Mouse (Mus musculus) intestine, embryonic 14.5 days (tissue): ENCODE measurements around the gene Ttn. TPM values are rescaled to one million over a fixed set of nuclear protein-coding genes. Genes with fewer than 3 reads are reported as not detected.
"Not testable (repeated sequence)": the region's sequence is repeated elsewhere in the genome, so short reads cannot be mapped to it uniquely, and the experiment has no call there.

ENCODE experiments used
- ATAC-seq: fragments of 200-750 bp; cut with Nextera tagmentation; replicated peaks from 2 replicates; pipeline ENCODE4 v1.8.0; 2017; ENCODE audit warnings: low read depth, moderate number of reproducible peaks, moderate TSS enrichment, moderate library complexity; ENCODE audit not compliant: low FRiP score, low TSS enrichment
- DNase-seq: peaks from one replicate; pipeline ENCODE4 v3.0.0-alpha.2; 2018; ENCODE audit warnings: low spot score
- H3K27ac ChIP-seq: fragments of 300-500 bp; sonication (generic); 2 replicates; pipeline ENCODE4 v1.5.1; 2014; ENCODE audit warnings: low read depth, mild to moderate bottlenecking, control low read depth
- H3K27me3 ChIP-seq: fragments of 300-500 bp; sonication (generic); replicated peaks from 2 replicates; pipeline ENCODE4 v1.6.1; 2014; ENCODE audit warnings: low read length, control low read depth; ENCODE audit not compliant: control insufficient read depth, insufficient read depth
- H3K36me3 ChIP-seq: fragments of 300-500 bp; sonication (generic); 2 replicates; pipeline ENCODE4 v1.6.1; 2014; ENCODE audit warnings: low read length, control low read depth; ENCODE audit not compliant: control insufficient read depth, insufficient read depth
- H3K4me1 ChIP-seq: fragments of 300-500 bp; sonication (generic); replicated peaks from 2 replicates; pipeline ENCODE4 v1.6.1; 2014; ENCODE audit warnings: low read length, control low read depth, mixed read lengths; ENCODE audit not compliant: control insufficient read depth, insufficient read depth
- H3K4me2 ChIP-seq: fragments of 300-500 bp; sonication (generic); 2 replicates; pipeline ENCODE4 v1.6.1; 2014; ENCODE audit warnings: low read length
- H3K4me3 ChIP-seq: fragments of 300-500 bp; sonication (generic); 2 replicates; pipeline ENCODE4 v1.5.1; 2014; ENCODE audit warnings: low read depth, low read length, control low read depth, mixed read lengths
- H3K9ac ChIP-seq: fragments of 300-500 bp; sonication (generic); 2 replicates; pipeline ENCODE4 v1.6.1; 2014; ENCODE audit warnings: mild to moderate bottlenecking, low read length
- H3K9me3 ChIP-seq: fragments of 300-500 bp; sonication (generic); 2 replicates; pipeline ENCODE4 v1.6.1; 2016; ENCODE audit warnings: low read length, control low read depth; ENCODE audit not compliant: control insufficient read depth
- WGBS: fragments of 180-500 bp; shearing (Covaris S2); extraction: QIAGEN DNeasy Blood & Tissue Kit; methylation state at CpG from one replicate; pipeline ENCODE4 v1.1.7; 2014; 5-methylcytosine and 5-hydroxymethylcytosine counted together
- polyA plus RNA-seq: library from polyadenylated mRNA; unstranded; fragments of >200 nt; fragmentation: Nextera tagmentation; extraction: Ambion mirVana; gene quantifications from 2 replicates; pipeline ENCODE4 v1.2.1, GENCODE M21; 2014

The Ttn gene
- polyA plus RNA-seq: 0.04 and 0.05 TPM in 2 replicates

DNA sequence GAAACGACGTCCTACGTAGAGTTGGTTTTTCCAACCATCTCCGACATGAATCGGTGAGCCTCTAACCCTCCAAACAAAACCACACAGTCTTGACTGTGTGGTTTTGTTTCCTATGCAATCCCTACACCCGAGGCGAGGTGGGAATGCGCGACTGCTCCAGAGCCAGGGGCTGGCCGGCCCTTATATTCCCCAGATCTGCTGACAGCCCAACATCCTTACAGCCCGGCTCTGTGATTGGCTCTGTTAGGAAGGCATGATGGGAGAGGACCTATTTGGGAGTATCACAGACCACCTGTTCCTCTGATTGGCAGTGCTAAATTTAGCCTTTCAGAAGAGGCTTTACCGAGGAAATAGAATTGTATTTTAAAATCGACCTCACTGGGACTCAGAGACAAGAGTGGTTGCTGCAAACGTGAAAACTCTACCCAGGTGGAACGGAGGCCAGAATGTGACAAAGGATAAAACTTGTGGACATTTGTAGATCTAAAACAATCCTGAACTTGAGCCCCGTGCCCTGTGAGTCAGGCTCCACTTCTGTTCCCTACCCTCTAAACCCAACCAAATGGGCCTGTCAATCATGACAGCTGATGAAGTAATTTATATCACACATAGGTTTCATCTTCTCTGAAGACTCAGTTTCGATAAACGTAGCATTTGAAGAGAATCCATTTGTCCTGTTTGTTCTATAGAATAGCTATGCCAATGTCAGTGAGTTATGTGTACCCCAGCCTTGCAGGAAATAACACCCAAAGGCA, at the start of gene Ttn:
Ttn (minus strand) TSS at position 157 of the 755 bp plus-strand sequence.
- Histone ChIP-seq H3K4me3 (no peak within 1 kb of the TSS), H3K27ac (no peak within 1 kb of the TSS), H3K4me2 (no peak within 1 kb of the TSS), H3K9me3 (no peaks in the 10 kb centered on the region), H3K9ac (no peak within 1 kb of the TSS), H3K36me3 (no peaks in the 10 kb centered on the region), H3K27me3 (no peaks in the 10 kb centered on the region), H3K4me1 (no peaks in the 10 kb centered on the region)
- no peak for DNase-seq
- WGBS: 82% methylated on average over 18 of the region's 18 CpGs
- ATAC-seq: no peak

DNA sequence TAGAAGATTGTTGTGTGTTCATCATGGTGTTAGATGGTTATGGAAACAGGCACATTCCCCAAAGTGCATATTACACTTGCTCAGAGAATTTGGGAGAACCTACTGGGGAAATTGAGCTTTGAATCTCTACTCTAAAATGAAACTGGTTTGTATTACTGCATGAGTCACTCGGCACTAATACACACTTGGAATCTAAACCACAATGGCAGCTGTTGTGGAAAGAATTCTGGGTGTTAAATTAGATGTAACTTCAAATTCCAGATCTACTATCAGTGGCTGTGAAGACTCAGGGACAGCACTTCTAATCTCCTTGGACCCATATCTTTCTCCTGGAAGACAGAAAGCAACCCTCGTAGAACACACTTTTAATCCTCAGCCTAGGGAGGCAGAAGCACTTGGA, 38.3 kb upstream of the Ttn start:
- no peaks in the 10 kb centered on the region for H3K27me3 ChIP-seq
- DNase-seq: no peak
- H3K4me2 ChIP-seq: no peak overlapping the region
- H3K36me3 ChIP-seq: no peaks in the 10 kb centered on the region
- no peaks in the 10 kb centered on the region for H3K4me1 ChIP-seq
- no peak overlapping the region for H3K9ac ChIP-seq
- H3K27ac ChIP-seq: no peak overlapping the region
- 87% methylated on average over 2 of the region's 2 CpGs for WGBS
- ATAC-seq: no peak
- no peaks in the 10 kb centered on the region for H3K9me3 ChIP-seq
- no peak overlapping the region for H3K4me3 ChIP-seq

DNA sequence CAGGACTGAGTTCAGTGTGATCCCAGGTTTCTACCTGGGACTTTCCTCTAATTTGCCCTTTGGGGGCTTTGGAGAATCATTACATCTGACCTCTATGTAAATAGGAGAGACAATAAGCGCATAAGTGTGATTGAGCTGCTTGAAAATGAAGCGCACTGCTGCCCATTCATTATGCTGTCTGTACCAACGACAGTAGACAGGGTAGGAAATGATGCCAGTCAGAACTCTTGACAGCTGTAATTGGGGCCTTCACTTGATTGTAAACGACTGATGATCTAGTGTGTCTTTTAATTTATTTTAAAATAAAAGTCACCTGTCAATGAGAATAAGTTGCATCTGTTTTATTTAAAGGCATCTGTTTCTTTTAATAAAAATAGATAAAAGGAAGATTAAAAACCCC, 35.4 kb upstream of the Ttn start:
- ATAC-seq: no peak
- no peak overlapping the region for H3K4me2 ChIP-seq
- 69% methylated on average over 4 of the region's 4 CpGs for WGBS

DNA sequence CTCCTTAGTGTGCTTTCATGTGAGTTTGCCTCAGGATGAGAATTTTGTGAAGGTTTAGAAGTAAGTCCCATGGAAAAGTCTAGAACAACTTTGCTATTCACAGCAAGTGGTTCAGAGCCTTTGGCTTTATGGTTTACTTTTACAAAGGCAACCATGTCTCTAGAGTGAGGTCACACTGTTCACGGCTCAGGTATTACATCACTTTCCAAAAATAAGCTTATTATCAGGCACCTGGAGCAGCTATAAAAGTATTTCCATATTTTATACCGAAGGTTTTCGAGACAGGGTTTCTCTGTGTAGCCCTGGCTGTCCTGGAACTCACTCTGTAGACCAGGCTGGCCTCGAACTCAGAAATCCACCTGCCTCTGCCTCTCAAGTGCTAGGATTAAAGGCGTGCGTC, 31.1 kb upstream of the Ttn start:
- not testable (repeated sequence) for H3K4me3 ChIP-seq, H3K27ac ChIP-seq, DNase-seq, H3K4me1 ChIP-seq, H3K4me2 ChIP-seq, ATAC-seq, H3K9me3 ChIP-seq, H3K27me3 ChIP-seq, H3K36me3 ChIP-seq, H3K9ac ChIP-seq
- whole genome bisulfite sequencing: 90% methylated on average over 6 of the region's 6 CpGs

More for the DNA sequence above, 35.4 kb upstream of the Ttn start:
- H3K9me3 ChIP-seq: no peaks in the 10 kb centered on the region
- H3K36me3 ChIP-seq: no peaks in the 10 kb centered on the region
- H3K27ac ChIP-seq: no peak overlapping the region
- H3K27me3 ChIP-seq: no peaks in the 10 kb centered on the region
- DNase-seq: no peak
- H3K4me1 ChIP-seq: no peaks in the 10 kb centered on the region
- no peak overlapping the region for H3K4me3 ChIP-seq
- no peak overlapping the region for H3K9ac ChIP-seq

DNA sequence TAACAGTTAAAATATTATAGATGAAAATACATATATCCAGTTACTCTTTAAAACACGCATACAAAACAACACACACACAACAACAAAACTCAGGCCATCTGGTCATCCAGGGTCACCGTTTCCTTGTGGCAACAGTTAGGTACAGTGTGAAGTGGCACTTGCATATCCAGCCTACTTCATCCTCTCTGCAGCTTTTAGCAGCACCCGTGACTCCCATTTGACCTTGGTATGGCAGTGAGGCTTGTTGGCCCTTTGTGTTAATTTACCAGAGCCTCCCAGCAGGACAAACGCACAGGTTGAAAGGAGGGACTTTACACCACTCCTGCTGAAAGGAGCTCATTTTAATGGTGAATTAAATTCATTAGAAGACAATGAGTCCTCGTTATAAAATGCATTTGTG, 29.6 kb upstream of the Ttn start:
- Histone ChIP-seq H3K4me2 (no peak overlapping the region), H3K36me3 (no peaks in the 10 kb centered on the region), H3K4me3 (no peak overlapping the region), H3K9me3 (no peaks in the 10 kb centered on the region), H3K27me3 (no peaks in the 10 kb centered on the region), H3K27ac (no peak overlapping the region), H3K4me1 (no peaks in the 10 kb centered on the region), H3K9ac (no peak overlapping the region)
- WGBS: 70% methylated on average over 5 of the region's 5 CpGs
- DNase-seq: no peak
- no peak for ATAC-seq

DNA sequence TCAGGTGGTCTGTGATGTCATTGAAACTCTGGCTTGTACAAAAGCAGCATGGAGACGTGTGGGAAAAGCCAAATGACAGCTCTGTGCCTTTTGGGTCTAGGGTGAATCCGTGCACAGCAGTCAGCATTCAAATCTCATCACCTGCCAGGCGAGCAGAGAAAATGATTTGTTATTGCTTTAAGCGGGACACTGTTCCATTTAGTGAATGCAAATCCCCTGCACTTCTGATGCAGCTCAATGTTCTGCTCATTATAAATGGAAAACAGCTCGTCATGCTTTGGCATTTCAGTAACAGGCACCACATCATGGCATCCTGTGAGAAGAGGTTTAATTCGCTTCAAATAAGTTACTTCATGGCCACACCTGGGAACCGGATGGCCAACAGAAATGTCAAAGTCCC, 24.7 kb upstream of the Ttn start:
- Histone ChIP-seq H3K4me2 (no peak overlapping the region), H3K27me3 (no peaks in the 10 kb centered on the region), H3K36me3 (no peaks in the 10 kb centered on the region), H3K4me3 (no peak overlapping the region), H3K9me3 (no peaks in the 10 kb centered on the region), H3K27ac (no peak overlapping the region), H3K9ac (no peak overlapping the region), H3K4me1 (no peaks in the 10 kb centered on the region)
- DNase-seq: no peak
- ATAC-seq: no peak
- WGBS: 83% methylated on average over 7 of the region's 7 CpGs

DNA sequence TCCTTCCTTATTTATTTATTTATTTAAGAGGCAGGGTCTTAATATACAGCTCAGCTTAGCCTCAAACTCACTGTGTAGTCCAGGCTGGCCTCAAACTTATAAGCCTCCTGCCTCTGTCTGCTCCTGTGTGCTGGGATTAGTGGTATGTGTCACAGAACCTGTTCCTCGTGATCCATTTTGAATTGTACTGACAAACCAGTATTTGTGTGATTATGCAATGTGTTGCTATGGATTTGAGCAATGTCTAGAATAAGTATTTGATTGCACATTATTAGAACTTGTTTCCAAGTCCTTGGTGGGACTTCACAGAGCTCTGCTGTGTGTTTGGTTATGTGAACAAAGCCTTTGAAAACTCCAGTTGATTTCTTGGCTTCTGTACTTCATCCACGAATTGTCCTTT, 20.8 kb upstream of the Ttn start:
- H3K4me2 ChIP-seq: no peak overlapping the region
- DNase-seq (no peak), ATAC-seq (no peak)
- H3K36me3 ChIP-seq: no peaks in the 10 kb centered on the region
- H3K4me3 ChIP-seq: no peak overlapping the region
- H3K27ac ChIP-seq: no peak overlapping the region
- no peaks in the 10 kb centered on the region for H3K9me3 ChIP-seq
- H3K27me3 ChIP-seq: no peaks in the 10 kb centered on the region
- H3K4me1 ChIP-seq: no peaks in the 10 kb centered on the region
- WGBS: 64% methylated on average over 2 of the region's 2 CpGs
- no peak overlapping the region for H3K9ac ChIP-seq

DNA sequence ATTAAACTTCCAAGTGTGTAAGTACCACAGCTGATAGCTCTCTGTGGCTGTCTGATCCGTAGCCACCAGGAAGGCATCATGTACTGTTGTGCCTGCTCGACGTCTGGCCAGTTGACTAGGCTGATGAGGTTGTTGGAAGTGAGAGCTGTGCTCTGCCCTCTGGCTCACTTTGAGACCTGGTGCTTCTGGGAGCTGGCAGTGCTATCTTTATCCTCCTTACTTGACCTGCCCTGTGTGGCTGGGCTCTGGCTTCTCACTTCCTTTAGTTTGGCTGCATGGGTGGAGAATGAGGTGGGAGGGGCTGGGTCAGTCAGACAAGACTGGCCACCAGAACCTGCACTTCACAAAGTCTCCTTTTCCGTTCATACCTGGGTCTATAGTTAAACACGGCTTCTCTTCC, 16.0 kb upstream of the Ttn start:
- H3K9ac ChIP-seq: no peak overlapping the region
- no peaks in the 10 kb centered on the region for H3K27me3 ChIP-seq
- ATAC-seq (no peak), DNase-seq (no peak)
- H3K9me3 ChIP-seq: no peaks in the 10 kb centered on the region
- H3K4me2 ChIP-seq: no peak overlapping the region
- no peak overlapping the region for H3K27ac ChIP-seq
- no peaks in the 10 kb centered on the region for H3K4me1 ChIP-seq
- H3K36me3 ChIP-seq: no peaks in the 10 kb centered on the region
- WGBS: 48% methylated on average over 5 of the region's 5 CpGs
- H3K4me3 ChIP-seq: no peak overlapping the region

DNA sequence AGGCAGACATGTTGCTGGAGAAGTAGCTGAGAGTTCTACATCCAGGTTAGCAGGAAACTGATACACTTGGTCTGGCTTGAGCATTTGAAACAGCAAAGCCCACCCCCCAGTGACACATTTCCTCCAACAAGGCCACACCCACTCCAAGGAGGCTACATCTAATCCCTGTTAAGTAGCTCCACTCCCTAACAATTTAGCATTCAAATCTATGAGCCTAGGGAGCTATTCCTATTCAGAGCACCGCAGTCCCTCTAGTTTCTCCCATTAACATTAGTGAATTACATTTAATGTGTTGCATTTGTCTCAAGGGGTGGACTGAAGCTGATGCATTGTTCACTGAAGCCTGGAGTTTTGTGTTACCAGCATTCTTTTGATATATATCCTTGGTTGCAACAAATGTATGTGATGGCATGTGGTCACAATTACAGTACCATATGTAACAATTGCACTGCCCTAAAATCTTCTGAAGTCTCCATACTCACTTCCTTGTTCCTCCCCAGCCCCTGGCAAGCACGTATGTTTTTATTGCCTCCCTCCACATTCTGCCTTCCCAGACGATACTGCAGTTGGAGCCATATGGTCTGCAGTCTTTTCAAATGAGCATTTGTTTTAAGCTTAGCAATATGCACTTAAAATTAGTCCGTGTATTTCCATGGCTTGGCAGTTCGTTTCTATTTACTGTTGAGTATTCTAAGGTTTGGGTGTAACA, 10.3 kb upstream of the Ttn start:
- no peak for ATAC-seq
- H3K4me2 ChIP-seq: no peak overlapping the region
- H3K36me3 ChIP-seq: no peaks in the 10 kb centered on the region
- H3K27me3 ChIP-seq: no peaks in the 10 kb centered on the region
- no peak overlapping the region for H3K9ac ChIP-seq
- no peak overlapping the region for H3K27ac ChIP-seq
- WGBS: 72% methylated on average over 5 of the region's 5 CpGs
- H3K9me3 ChIP-seq: no peaks in the 10 kb centered on the region
- no peak overlapping the region for H3K4me3 ChIP-seq
- no peaks in the 10 kb centered on the region for H3K4me1 ChIP-seq
- no peak for DNase-seq
